Mouse (Mus musculus) CD8-positive naive resting alpha-beta T cell, adult 57 days (primary cell): ENCODE results near the gene Pgls. TPM values are rescaled to one million over a fixed set of nuclear protein-coding genes. Genes with fewer than 3 reads are reported as not detected.

Experiments used
- total RNA-seq: library from RNA; stranded (reverse); gene quantifications from one replicate; pipeline ENCODE4 v1.2.4, GENCODE M21; 2023

Pgls gene
- 52.5 TPM for total RNA-seq

DNA sequence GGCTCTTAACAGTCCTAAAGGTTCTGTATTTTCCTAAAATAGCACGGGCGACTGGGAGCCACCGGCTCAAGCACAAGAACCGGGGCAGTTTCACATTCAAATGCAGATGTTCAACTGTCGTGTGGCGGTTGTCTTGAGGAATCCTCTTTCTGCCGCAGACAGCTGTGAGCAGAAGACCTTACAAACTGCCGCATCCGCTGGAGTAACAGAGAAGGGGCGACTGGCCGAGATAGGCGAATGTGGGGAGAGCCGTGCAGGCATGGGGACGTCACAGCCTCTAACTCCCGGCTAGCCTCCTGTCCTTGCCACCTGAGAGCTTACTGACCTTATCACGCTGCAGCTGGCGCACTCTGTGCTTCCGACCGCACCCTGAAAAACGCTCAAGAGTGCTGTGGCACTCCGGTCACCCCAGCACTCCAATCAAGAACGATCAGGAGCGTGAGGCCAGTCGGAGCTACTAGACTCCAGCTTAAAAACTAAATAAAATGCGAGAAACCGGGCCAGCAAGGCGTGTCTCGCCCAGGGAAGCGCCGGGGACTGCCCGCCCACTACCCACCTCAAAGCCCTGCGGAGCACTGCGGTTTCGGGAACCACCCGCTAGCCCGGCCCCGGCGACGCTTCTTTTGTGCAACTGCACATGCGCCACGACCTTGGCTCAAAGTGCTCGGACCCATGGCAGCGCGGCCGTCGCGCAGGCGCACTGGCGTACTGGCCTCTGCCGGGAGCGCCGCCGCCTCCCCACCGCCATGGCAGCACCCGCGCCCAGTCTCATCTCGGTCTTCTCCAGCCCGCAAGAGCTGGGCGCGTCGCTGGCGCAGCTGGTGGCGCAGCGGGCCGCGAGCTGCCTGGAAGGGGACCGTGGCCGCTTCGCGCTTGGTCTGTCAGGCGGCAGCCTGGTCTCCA is at the start of gene Pgls:
Pgls (plus strand) TSS at position 706 of the 903 bp plus-strand sequence.

DNA sequence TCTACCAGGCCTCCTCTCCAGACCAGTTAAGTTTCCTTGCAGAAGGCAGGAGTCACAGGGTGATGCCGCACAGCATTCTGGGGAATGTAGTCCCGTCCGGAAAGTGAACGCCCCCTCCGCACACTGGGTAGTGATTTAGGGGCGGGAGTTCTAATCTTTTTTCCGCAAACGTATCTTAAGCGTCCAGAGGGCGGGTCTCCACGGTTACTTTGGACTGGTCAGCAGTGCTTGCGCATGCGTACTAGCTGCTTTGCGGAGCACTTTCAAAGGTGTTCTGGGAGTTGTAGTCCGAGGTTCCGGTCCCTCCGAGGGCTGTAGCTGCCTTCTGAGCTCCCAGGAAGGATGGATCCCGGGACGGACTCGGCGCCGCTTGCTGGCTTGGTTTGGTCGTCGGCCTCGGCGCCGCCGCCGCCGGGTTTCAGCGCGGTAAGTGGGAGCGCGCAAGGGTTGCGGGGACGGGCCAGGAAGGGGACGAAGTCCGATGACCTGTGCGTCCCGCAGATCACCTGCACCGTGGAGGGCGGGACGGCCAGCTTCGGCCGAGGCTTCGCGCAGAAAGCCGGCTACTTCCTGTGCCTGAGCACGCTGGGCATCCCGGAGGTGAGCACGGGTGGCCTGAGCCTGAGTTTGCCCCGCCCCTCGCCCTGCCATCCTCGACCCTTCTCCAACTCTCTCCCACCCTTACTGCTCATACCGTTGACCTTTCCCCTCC is 49.2 kb upstream of the Pgls start, which contains the start of gene Mvb12a:
Mvb12a (plus strand) TSS at position 291 of the 712 bp plus-strand sequence.

DNA sequence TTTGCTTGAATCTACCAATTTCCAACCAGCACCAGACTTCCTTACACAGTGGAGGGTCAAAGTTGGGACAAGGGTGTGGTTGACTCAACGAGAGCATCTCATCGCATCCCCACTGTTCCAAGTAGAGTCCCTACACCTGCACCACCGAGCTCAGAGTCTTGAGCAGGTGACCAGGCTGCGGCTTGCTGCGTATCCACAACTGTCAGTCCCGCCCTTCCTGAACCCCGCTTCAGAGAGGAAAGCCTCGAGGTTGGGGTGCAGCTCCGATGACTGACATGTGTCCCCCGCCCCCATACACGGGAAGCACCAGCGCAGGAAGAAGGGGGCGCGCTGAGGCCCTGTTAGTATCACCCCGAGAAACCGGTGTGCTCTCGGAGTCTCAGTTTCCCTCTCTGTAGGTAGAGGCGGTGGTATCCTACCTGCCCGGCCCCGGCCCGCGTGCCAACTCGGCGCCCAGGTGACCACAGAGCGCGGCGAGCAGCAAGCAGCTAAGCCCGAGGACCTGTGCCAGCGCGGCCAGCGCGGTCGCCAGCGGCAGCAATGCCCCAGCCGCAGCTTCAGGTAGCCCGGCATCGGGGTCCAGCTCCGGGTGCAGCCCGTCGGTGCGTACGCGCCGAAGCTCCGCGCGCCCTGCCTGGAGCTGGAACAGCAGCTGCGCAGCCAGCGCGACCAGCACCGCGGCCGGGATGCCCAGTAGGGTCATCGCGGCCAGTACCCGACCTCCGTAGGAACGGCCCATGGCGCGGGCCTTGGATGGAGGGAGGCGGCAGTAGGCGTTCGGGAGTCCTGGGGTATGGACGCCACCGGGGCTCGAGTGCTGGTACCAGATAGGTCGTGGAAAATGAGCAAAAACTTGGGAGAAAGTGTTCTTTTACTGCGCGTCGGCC is 33.7 kb upstream of the Pgls start, which contains the start of gene Tmem221:
Tmem221 (minus strand) TSS at position 801 of the 887 bp plus-strand sequence.

DNA sequence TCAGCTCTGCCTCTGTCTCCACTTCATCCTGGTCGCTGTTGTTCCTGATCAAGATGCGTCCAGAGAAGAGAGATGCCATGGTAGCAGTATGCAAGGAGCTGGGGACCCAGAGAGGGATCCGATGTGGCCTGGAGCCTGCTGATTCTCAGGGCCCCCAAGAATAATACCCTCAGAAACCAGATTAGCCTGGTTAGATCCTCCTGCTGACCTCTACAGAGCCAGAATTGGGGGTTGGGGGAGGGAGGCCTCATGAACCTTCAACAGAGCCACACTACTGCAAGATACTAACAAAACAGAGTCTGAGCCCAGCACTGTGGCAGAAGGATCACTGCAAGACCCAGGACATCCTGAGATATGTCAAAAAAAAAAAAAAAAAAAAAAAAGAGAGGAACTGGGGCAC is 25.5 kb upstream of the Pgls start, which contains the start of gene Nxnl1:
Nxnl1 (minus strand) TSS at position 101 of the 400 bp plus-strand sequence.

DNA sequence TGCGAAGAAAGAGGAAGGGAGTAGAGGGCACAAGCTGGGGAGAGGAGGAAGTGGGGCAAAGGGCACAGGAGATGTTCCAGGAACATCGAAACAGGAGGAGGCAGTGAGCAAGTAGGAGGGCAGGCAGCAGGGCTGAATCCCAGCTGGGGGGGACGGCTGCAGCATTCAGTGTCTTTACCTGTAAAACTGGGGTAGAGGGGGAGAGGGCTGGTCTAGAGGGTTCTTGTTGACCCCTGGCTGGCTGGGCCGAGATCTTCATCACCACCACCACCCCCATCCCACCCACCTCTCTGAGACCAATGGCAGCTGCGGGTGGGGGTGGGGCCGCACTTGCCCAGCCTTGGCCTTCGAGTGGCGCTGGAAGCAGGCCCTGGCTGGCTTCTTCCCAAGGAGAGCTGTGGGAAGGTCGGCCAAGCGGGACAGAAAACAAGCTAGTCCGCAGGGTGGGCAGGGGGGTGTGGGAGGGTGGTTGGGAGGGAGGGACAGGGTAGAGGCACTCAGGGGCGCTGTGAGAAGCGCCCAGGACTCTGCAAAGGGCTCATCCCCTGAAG is 23.5 kb upstream of the Pgls start, which contains the start of gene Slc27a1:
Slc27a1 (plus strand) TSS at position 496 of the 551 bp plus-strand sequence.

DNA sequence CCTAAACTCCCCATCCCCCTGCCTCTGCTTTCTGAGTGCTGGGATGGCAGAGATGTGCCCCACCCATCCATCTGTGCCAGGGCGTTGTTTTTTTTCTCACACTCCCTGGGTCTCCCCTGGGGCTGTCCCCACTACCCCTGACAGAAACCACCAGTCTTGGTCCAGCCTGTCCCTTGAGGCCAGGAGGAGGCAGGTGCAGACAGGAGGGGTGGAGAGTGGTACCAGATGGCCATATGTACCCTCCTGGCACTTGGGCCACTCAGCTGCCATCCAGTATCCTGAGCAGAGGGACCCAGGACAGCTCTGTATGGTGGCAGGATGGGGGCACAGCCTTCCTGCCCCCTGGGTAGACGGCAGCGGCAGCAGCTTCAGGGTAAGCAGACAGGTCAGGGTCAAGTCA is 5.5 kb downstream of the Pgls start, which contains the start of gene Fam129c:
Fam129c (plus strand) TSS at position 198 of the 400 bp plus-strand sequence.

DNA sequence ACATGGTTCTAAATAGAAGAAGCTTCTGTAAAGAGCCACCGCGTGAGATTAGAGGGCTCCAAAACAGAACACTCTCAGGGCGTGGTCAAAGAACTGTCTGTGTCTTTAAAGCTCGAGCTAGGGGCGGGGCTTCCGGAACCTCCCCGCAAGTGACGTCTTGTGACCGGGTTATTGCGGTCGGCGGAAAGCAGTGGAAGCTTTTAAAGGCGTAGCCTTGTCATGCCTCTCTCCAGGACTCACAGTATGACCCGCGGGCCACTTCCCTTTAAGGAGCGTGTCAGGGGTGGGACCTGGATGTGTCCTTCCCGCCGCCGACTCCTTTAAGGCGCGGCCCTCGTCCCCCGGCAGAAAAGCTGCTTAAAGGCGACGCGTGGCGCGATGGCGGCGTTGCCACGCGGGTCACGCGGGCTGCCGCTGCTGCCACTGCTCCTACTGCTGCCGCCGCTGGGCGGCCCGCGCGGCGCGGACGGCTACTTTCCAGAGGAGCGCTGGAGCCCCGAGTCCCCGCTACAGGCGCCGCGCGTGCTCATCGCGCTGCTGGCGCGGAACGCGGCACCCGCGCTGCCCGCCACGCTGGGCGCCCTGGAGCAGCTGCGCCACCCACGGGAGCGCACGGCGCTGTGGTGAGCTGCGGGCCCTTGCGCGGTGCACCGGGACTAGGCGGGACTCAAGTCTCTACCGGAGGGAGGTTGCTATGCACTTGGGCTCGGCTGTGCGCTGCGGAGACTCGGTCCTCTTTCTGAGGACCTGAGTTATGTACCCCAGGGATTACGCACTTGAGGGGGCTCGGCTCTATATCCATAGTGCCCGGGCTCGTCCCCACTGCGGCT is 19.1 kb downstream of the Pgls start, which contains the start of gene Colgalt1:
Colgalt1 (plus strand) TSS at position 177 of the 830 bp plus-strand sequence.

Other genes starting within 250 kb of the Pgls start
- gene Use1, start 225.3 kb upstream of the Pgls start, total RNA-seq = 310 TPM
- 22.3 TPM for gene Ocel1, start 220.9 kb upstream of the Pgls start, total RNA-seq
- gene Nr2f6, start 210.2 kb upstream of the Pgls start, total RNA-seq = 4.0 TPM
- 0.28 TPM for gene Ushbp1, start 196.4 kb upstream of the Pgls start, total RNA-seq
- gene Babam1, start 195.3 kb upstream of the Pgls start, total RNA-seq = 109 TPM
- 1.8 TPM for gene Ankle1, start 186.2 kb upstream of the Pgls start, total RNA-seq
- gene Abhd8, start 128.5 kb upstream of the Pgls start, total RNA-seq = 76.5 TPM
- 39.7 TPM for gene Mrpl34, start 127.2 kb upstream of the Pgls start, total RNA-seq
- 90.7 TPM for gene Dda1, start 123.0 kb upstream of the Pgls start, total RNA-seq
- gene Ano8, start 106.2 kb upstream of the Pgls start, total RNA-seq = 24.0 TPM
- gene Gtpbp3, start 104.1 kb upstream of the Pgls start, total RNA-seq = 20.5 TPM
- gene Plvap, start 80.4 kb upstream of the Pgls start, total RNA-seq = 0.67 TPM
- gene Ccdc194, start 66.5 kb upstream of the Pgls start, total RNA-seq = not detected
- gene Bst2, start 54.7 kb upstream of the Pgls start, total RNA-seq = 62.4 TPM
- 27.2 TPM for gene Mvb12a, start 49.3 kb upstream of the Pgls start, total RNA-seq
- 2.2 TPM for gene Tmem221, start 33.3 kb upstream of the Pgls start, total RNA-seq
- not detected for gene Nxnl1, start 25.6 kb upstream of the Pgls start, total RNA-seq
- 6.8 TPM for gene Slc27a1, start 23.3 kb upstream of the Pgls start, total RNA-seq
- 11.5 TPM for gene Fam129c, start 5.5 kb downstream of the Pgls start, total RNA-seq
- 50.7 TPM for gene Colgalt1, start 18.8 kb downstream of the Pgls start, total RNA-seq
- gene Unc13a, start 79.6 kb downstream of the Pgls start, total RNA-seq = 0.77 TPM
- gene Jak3, start 84.1 kb downstream of the Pgls start, total RNA-seq = 89.5 TPM
- 50.5 TPM for gene Insl3, start 97.0 kb downstream of the Pgls start, total RNA-seq
- 0.98 TPM for gene B3gnt3, start 109.6 kb downstream of the Pgls start, total RNA-seq
- 133 TPM for gene Fcho1, start 133.5 kb downstream of the Pgls start, total RNA-seq